Mouse (Mus musculus): ENCODE data around the gene Marf1. TPM values are rescaled to one million over a fixed set of nuclear protein-coding genes. Genes with fewer than 3 reads are reported as not detected.
A peak's percentile ranks its signal among the peaks of the same experiment; 100 is the strongest.

The Marf1 gene
- polyA plus RNA-seq, 1 experiment: 40.5 TPM

DNA sequence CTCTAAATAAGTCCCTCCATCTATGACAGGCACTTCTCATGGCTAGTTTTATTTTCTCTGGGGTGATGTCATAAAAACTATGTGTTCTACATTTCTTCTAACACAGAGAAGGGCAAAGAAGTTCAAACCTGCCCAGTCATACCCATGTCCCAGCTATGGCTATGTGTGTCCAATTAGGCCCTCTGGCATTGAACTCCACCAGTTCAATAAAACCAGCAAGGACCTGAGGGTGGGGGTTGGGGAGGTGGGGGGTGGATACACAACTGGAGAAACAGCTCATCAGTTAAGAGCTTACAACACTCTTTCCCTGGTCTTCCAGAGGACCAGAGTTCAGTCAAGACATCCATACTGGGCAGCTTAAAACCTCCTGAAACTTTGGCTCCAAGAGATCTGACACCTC is 24.0 kb downstream of the Marf1 start:
- no peak for DNase-seq (ENCODE audit: extremely low spot score in 1 of 2, low spot score in 1 of 2)

DNA sequence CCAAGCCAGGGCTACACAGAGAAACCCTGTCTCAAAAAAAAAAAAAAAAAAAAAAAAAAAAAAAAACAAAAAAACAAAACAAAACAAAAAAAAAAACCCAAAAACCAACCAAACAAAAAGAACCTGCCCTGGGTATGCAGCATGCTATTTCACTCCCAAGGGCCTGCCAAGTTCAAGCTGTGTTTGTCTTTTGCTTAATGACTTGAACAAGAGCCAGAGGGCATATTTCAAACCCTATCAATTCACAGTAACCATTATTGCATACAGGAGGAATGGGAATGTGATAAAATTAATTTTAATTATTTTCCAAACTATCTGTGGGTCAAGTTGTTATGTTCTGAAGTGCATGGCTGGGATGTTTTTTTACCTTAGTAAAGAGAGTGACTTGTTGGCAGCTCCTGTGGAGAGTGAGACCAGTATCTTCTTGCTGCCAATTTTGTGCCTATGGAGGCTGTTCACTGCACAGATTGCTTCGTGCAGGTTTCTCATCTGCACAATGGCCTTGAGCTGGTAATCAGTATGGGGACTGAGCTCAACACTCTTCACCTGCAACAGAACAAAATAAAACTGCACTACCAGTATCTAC is 25.1 kb downstream of the Marf1 start:
- no peak for DNase-seq (ENCODE audit: extremely low spot score in 1 of 2, low spot score in 1 of 2)

DNA sequence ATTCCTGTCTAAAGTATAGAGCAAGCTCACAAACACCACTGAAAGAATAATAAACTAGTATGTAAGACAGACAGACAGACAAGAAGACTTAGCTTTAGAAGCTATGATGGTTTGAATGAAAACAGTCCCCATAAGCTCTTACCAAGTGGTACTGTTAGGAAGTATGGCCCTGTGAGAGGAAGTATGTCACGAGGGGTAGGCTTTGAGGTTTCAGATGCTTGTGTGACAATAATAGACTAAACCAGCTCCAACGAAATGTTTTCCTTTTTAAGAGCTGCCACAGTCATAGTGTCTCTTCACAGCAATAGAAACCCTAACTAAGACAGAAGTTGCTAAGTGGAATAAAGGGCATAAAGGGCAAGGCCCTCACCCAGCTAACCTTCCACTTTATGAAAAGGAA is 28.1 kb downstream of the Marf1 start:
- no peak for DNase-seq (ENCODE audit: extremely low spot score in 1 of 2, low spot score in 1 of 2)

DNA sequence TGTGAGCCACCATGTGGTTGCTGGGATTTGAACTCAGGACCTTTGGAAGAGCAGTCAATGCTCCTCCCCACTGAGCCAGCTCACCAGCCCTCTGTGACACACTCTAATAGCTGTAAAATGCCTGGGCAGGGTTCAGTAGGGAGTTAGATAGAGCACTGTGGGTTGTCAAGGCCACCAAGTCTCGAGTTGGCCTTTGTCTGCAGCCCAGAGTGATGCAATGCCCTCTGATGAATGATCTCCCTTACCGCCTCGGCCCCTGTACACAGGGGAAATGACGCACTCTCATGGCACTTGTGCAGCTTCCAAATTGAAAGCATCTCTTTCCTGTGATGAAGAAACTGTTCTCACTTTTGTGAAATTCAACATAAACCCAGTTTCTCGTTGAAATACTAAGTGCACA is 31.3 kb downstream of the Marf1 start:
- DNase-seq (ENCODE audit: extremely low spot score in 1 of 2, low spot score in 1 of 2): no peak

DNA sequence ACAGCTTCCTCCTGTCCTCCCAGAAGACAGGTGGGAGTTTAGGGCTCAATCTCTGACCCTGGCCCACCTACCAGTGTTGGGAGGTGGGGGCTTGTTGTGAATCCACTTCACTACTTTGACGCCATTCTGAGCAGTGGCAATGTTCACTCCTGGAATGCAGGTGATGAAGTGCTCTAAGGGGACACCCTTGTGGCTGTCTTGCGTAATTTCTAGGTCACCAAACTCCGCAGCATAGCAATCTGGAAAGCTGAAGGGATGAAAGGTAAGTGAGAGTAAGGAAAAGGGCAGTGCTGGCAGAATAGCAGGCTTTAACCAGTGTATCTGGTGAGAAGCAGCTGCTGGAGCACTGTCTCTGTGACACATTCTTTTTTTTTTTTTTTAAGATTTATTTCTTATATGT is 31.8 kb downstream of the Marf1 start:
- DNase-seq (ENCODE audit: extremely low spot score in 1 of 2, low spot score in 1 of 2): no peak

DNA sequence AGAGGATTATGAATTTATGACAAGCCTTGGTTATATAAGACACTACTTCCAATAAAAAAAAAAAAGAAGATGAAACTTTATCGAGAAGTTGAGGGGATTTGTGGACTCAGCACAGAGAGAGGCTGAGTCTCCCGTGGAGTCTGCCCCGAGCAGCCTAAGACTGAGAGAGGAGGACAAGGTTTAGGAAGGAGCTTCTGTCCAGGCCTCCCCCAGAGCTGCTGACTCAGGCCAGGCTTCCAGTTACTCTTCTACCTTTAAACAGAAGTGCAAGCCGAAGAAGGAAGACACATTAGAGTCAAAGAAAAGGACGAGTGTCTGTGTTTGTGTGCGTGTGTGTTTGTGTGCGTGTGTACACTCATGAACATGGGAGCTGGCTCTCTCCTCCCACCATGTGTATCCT is 32.4 kb downstream of the Marf1 start:
- no peak for DNase-seq (ENCODE audit: extremely low spot score in 1 of 2, low spot score in 1 of 2)

DNA sequence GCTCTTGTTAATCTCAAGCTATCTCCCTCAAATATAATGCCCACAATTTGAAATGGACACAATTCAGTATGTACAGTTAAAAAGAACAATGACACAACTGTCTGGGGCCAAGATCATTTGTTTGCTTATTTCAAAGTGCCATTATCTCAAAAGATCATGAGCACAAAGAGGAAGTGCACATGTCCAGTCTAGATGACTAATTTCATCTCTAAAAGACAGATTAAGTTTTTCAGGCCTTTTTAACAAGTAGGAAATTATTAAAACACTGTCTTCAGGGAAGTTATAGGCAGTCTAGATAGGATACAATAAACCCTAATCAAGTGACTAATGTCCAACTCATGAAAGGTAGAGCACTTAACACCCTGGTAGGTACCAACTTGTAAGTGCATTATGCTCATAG is 34.2 kb downstream of the Marf1 start:
- no peak for DNase-seq (ENCODE audit: extremely low spot score in 1 of 2, low spot score in 1 of 2)

DNA sequence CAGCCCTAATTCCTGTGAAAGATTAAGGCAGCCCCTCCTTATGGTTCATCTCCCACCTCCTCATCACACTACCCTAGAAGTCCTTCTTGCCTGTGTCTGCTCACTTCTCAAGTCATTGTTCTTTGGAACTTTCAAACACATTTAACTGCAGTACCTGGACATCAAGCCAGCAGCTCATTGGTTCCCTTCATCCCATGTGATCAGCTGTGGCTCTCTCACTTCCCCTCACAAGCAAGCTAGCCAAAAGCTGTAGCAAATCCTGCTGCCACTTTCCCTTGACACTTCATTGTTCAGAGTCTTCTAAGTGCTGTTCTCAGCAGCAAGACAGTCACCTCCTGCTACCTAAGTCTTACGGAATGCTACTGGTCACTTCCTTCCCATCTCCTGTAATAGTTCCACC is 37.9 kb downstream of the Marf1 start:
- no peak for DNase-seq (ENCODE audit: extremely low spot score in 1 of 2, low spot score in 1 of 2)

DNA sequence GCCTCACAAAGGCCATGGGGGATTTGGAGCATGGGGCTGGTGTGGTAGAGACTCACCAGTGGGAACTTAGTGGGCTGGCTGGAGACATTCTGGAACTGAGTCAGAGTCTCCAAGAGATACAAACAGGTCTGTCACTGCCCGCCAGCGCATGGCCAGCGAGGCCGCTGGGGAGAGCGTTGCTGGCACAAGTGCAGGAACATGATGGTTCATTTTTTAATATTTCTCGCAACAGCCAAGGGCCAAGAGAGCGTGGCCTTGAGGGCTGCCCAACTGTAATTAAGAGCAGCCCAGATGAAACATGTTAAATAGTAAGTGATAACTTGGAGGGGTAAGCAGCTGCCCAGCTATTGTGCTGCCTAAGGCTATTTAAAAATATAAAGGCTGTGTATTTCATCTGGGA is 38.4 kb downstream of the Marf1 start:
- no peak for DNase-seq (ENCODE audit: extremely low spot score in 1 of 2, low spot score in 1 of 2)

DNA sequence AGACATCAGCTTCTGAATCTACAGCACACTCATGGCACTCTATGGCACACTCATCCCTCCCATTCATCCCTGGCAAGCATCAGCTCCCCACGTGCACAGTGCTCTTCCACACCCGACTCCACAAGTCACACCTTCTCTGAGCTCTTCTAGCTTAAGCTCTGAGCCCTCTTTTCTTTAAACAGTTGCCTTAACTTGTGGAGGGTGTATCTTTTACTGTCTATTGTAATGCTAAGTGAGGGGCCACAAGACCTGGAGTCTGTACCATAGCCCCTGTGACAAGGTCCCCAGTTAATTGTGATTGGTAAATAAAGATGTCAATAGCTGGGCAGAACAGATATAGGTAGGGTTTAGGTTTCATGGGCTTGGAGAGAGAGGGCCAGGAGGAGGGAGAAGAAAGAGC is 39.2 kb downstream of the Marf1 start:
- DNase-seq (ENCODE audit: extremely low spot score in 1 of 2, low spot score in 1 of 2): no peak

DNA sequence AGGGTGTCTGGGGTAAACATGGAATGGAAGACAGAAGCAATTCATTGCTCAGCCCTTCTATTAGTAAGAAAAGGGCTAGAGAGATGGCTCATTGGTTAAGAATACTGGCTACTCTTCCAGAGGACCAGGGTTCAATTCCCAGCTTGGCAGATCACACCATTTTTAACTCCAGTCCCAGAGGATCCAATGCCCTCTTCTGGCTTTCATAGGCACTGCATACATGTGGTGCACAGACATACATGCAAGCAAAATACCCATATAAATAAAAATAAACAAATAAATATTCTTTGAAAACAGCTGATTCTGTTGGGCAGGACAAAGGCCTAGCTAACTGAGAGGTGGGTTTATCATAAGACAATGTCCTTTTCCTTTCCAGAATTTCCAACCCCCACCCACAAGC is 40.6 kb downstream of the Marf1 start:
- DNase-seq (ENCODE audit: extremely low spot score in 1 of 2, low spot score in 1 of 2): no peak

DNA sequence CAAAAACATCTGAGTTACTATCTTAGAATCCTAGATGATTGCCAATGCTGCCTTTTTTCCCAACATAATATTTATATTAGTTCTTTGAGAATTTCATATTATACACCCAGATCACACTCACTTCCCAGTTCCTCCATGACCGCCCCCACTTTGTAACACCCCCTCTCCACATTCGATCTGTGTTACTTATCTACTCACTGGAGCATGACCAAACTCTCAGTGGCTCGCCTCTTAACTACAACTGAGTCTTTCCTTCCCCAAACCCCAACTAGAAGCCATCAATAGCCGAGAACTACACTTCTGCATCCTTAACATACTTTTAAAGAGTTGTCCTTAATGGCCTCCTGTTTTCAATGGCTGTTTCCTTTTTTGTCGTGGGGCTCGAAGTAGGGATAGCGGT is 41.6 kb downstream of the Marf1 start:
- DNase-seq (ENCODE audit: extremely low spot score in 1 of 2, low spot score in 1 of 2): no peak

DNA sequence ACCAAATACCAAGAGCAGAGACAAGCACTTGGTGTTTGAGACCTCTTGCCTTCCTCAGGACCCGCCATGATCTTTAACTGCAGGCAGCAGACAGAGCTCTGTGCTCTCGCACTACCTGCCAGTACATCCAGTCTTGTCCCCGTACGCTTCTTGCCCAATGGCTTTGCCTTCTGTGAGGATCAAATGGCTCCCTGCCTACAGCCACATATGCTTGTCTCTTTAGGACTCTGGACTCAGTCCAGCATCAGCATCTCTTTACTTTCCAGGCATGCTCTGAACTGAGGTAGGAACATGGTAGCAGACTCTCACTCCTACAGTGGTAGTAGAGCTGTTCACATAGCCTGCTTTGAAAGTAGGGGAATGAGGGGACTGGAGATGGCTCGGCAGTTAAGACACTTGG is 42.2 kb downstream of the Marf1 start:
- DNase-seq (ENCODE audit: extremely low spot score in 1 of 2, low spot score in 1 of 2): no peak

DNA sequence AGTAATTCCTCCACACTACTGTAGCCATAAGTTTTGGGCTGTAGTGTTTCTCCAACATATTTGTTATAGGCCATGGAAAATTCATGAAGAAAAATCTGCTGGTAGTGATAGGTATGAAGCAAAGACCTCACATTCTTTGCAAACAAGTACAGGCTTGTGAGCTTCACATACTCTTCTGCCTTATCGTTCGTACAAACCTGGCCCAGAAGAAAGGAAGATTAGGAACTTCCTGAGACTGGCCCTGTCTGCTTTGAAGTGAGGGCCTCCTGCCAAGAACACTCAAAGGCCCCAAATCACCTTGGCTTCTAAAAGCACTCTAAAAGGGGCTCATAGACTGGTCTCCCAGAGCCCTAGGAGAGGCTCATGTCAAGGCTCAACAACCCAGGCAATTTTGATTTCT is 45.9 kb downstream of the Marf1 start:
- DNase-seq (ENCODE audit: extremely low spot score in 1 of 2, low spot score in 1 of 2): no peak

DNA sequence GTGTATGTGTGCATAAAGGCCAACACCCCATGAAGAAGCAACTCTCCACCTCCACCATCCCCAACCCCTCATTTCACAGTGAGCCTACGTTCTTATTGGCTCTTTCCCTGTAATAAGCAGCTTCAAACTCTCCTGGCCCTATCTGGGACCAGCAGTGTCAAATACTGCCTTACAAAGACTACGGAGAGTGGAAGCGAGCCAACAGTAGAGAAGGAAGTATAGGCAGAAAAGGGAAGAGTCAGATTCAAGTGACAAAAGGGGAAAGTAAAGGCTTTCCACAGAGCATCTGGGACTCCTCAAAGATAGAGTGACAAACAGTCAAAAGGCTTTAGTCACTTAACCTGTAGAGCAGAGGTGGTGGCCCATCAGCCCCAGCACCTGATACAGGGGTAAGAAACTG is 50.4 kb downstream of the Marf1 start:
- DNase-seq (ENCODE audit: extremely low spot score in 1 of 2, low spot score in 1 of 2): no peak

DNA sequence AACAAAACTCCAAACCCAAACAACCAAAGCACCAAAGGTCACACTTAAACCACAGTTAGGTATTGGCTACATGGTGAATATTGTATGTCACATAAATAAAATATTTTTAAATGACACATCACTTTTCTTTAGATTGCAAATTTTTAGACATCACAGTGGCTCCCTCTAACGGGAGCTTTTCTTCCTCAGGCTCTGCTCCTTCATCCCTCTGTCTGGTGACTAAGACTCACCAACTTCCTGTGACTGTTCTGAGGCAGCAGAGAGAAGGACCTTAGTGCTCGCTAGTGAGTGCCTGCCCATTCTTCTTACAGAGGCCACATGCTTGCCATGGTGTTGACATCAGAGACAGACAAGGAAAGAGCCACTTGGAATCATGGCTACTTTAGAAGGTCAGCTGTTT is 51.0 kb downstream of the Marf1 start:
- peak in 1 of 2 experiments; percentile 47 for DNase-seq (ENCODE audit: extremely low spot score in 1 of 2, low spot score in 1 of 2)

DNA sequence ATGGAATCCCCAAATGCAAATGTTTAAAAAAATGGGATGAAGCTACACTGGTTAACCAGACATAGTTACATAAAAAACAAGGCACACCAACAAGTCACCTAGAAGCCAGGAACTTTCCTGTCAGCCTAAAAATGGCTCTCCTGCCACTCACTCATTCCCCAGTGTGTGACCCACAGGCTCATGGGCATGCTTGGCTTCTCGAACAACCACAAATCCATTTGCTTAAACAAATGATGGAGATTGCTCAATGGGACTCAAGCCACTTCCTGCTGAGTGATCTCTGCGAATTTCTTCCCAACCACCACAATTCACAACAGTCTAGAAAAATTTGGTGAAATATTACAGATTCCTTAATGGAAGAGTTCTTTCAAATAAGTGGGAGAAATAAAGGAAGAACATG is 52.2 kb downstream of the Marf1 start:
- no peak for DNase-seq (ENCODE audit: extremely low spot score in 1 of 2, low spot score in 1 of 2)

DNA sequence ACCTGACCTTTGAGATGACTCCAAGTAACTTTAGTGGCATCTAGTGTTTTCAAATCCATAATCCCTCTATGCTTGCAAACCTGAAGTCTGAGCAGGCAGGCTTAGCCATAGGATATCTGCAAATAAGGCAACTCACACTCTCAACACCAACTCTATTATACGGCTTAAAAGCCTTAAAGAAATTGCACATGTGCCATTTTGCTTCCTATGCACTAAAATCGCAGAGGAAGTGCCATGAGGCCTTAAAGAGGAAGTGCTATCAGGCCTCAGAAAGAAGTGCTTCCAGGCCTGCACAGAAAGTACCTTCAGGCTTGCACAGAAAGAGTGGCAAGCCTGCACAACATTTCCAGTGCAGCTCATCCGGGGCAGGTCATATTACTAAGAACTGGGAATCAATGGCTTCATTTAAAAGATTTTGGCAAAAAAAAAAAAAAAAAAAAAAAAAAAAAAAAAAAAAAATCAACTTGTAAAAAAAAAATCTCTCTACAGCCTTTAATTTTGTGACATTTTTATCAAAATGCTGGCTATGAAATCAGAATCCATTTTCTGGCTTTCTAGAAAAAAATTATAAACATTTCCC is 53.4 kb downstream of the Marf1 start:
- no peak for DNase-seq (ENCODE audit: extremely low spot score in 1 of 2, low spot score in 1 of 2)

DNA sequence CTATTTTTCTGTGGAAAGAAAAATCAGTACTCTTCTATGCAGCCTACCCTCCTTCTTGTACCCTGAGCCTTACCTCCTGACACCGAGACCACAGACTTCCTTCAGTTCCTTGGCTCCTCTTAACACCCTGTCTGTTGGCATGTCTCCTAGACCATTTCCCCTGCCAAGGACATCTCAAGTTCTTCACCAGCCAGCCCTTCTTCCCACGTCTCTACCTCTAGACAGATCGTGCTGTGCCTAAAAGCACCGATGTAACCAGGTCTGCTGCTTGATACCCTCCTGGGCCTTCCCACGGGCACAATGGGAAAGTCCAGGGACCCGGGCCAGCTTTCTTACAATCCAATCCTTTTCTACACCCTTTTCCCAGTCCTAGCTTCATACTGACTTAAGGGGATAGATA is 57.3 kb downstream of the Marf1 start:
- peak; percentile 26 to 57 for DNase-seq (ENCODE audit: extremely low spot score in 1 of 2, low spot score in 1 of 2)

DNA sequence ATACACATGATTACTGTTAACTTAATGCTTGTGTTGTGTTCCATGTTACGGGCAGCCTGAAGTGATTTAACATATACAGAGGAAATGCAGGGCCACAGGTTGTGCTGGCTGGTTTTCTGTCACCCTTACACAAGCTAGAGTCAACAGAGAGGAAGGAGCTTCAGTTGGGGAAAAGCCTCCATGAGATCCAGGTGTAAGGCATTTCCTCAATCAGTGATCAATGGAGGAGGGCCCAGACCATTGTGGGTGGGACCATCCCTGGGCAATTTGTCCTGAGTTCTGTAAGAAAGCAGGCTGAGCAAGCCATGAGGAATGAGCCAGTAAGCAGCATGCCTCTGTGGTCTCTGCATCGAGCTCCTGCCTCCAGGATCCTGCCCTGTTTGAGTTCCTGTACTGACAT is 71.4 kb downstream of the Marf1 start:
- no peak for DNase-seq (ENCODE audit: extremely low spot score in 1 of 2, low spot score in 1 of 2)

DNA sequence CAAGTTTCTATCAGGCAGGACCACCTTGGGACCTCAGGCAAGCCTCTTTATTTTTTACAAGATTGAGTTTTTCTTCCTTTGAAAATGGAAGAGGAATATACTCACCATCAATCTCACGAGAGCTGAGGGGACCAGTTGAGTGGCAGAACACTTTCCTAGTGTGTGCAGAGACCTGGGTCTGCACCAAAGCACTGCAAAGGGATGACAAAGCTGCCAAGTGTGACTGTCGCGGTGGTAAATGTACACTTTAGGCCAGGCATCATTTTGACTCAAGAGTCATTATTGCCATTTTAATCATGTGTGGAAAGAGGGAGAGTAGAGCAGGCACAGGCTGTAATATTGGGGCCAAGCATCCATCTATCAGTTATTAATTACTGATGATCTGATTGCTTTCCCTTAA is 73.9 kb downstream of the Marf1 start:
- no peak for DNase-seq (ENCODE audit: extremely low spot score in 1 of 2, low spot score in 1 of 2)

DNA sequence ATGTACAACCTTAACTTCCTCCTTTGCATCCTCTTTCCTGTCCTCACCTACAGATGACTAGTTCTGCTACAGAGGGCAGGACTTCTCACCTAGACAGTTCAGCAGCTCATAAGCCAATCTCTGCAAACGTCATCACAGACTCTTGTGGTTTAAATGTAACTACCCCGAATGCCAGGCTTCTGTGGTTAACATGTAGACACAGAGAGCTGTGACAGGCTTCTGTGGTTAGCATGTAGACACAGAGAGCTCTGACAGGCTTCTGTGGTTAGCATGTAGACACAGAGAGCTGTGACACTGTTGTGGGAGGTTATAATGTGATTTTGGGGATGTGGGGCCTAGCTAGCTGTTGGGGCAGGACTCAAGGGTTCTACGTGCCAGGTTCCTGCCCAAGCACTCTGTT is 74.9 kb downstream of the Marf1 start:
- no peak for DNase-seq (ENCODE audit: extremely low spot score in 1 of 2, low spot score in 1 of 2)

DNA sequence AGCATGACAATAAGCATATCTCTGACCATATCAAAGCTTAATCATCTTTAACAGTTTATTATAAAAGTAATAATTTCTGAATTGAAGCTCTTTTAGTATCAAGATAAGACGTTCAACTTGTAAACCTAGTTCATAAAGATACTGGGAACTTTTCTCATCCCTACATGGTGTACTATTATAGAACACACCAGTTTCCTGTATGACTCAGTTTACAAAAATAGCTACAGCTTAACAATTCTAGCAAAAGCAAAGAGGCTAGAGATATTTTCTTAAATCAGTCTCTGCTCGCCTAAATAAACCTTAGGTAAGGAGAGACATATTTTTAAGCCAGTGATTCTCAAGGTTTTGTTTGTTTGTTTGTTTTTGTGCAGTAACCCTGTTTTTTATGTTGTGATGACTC is 80.2 kb downstream of the Marf1 start:
- DNase-seq (ENCODE audit: extremely low spot score in 1 of 2, low spot score in 1 of 2): peak in 1 of 2 experiments; percentile 24

Measured in frontal cortex, adult 2 months (tissue).